Mouse (Mus musculus) MEL (cell line): Measurements from ENCODE around the gene Srgap2. TPM values are rescaled to one million over a fixed set of nuclear protein-coding genes. Genes with fewer than 3 reads are reported as not detected.

Experiments used
- DNase-seq: peaks from one replicate; pipeline ENCODE4 v3.0.0; 2011; ENCODE audit warnings: low read depth, low spot score
- H3K27ac ChIP-seq: 2 replicates; pipeline ENCODE4 v1.5.1; 2012; ENCODE audit warnings: low read depth, mild to moderate bottlenecking, control low read depth, low read length, moderate library complexity; ENCODE audit not compliant: control insufficient read depth
- H3K27me3 ChIP-seq, 2 experiments: fragments of 150-350 bp in 1 of 2; sonication (generic) in 1 of 2; 2 replicates each; pipeline ENCODE4 v1.6.1; 2012; ENCODE audit warnings: low read length in 2 of 2, mild to moderate bottlenecking in 2 of 2, improper control_type of control experiment in 1 of 2, moderate library complexity in 1 of 2; ENCODE audit not compliant: insufficient read depth in 2 of 2, control insufficient read depth in 1 of 2
- H3K36me3 ChIP-seq, 2 experiments: 2 replicates each; pipeline ENCODE4 v1.6.1; 2012 to 2014; ENCODE audit warnings: low read length in 2 of 2, improper control_type of control experiment in 1 of 2, inconsistent platforms in 1 of 2, mild to moderate bottlenecking in 1 of 2; ENCODE audit not compliant: insufficient read depth in 2 of 2, control insufficient read depth in 1 of 2
- H3K4me1 ChIP-seq, 2 experiments: fragments of 150-350 bp in 1 of 2; sonication (generic) in 1 of 2; 2 replicates each; pipeline ENCODE4 v1.6.1; 2012; ENCODE audit warnings: low read length in 2 of 2, improper control_type of control experiment in 1 of 2, mild to moderate bottlenecking in 1 of 2; ENCODE audit not compliant: insufficient read depth in 2 of 2, control insufficient read depth in 1 of 2
- H3K4me3 ChIP-seq, 2 experiments: fragments of 150-350 bp in 1 of 2; sonication (generic) in 1 of 2; 2 replicates each; pipeline ENCODE4 v1.5.1; 2012; ENCODE audit warnings: low read depth in 2 of 2, low read length in 2 of 2, mild to moderate bottlenecking in 2 of 2, moderate library complexity in 2 of 2, control low read depth in 1 of 2, improper control_type of control experiment in 1 of 2; ENCODE audit not compliant: control insufficient read depth in 1 of 2, insufficient read depth in 1 of 2
- H3K79me2 ChIP-seq: 2 replicates; pipeline ENCODE4 v1.6.1; 2012; ENCODE audit warnings: mild to moderate bottlenecking, low read length, moderate library complexity; ENCODE audit not compliant: control insufficient read depth, poor library complexity, insufficient read depth
- H3K9ac ChIP-seq: 2 replicates; pipeline ENCODE4 v1.6.1; 2012; ENCODE audit warnings: low read depth, mild to moderate bottlenecking, control low read depth, low read length, moderate library complexity; ENCODE audit not compliant: control insufficient read depth, poor library complexity, severe bottlenecking
- H3K9me3 ChIP-seq: fragments of 150-350 bp; sonication (generic); replicated peaks from 2 replicates; pipeline ENCODE4 v1.6.1; 2012; ENCODE audit warnings: mild to moderate bottlenecking, low read length, improper control_type of control experiment, moderate library complexity; ENCODE audit not compliant: insufficient read depth
- BHLHE40 ChIP-seq: IDR thresholded peaks from 2 replicates; pipeline ENCODE4 v1.6.1; 2012; ENCODE audit warnings: low read depth, mild to moderate bottlenecking, inconsistent platforms, low read length, improper control_type of control experiment, borderline replicate concordance
- CHD2 ChIP-seq: IDR thresholded peaks from 2 replicates; pipeline ENCODE4 v1.6.1; 2011; ENCODE audit warnings: low read length, improper control_type of control experiment
- ELF1 ChIP-seq: IDR thresholded peaks from 2 replicates; pipeline ENCODE4 v1.6.1; 2014; ENCODE audit warnings: low read depth, mild to moderate bottlenecking, inconsistent platforms, low read length, improper control_type of control experiment, moderate library complexity
- EP300 ChIP-seq, 2 experiments: IDR thresholded peaks; 2 replicates each; pipeline ENCODE4 v1.6.1; 2011; ENCODE audit warnings: improper control_type of control experiment in 2 of 2, low read length in 2 of 2, low read depth in 1 of 2, mild to moderate bottlenecking in 1 of 2
- ETS1 ChIP-seq: IDR thresholded peaks from 2 replicates; pipeline ENCODE4 v1.6.1; 2012; ENCODE audit warnings: low read depth, mild to moderate bottlenecking, inconsistent platforms, low read length, improper control_type of control experiment, moderate library complexity
- HCFC1 ChIP-seq: IDR thresholded peaks from 2 replicates; pipeline ENCODE4 v1.6.1; 2012; ENCODE audit warnings: low read depth, mild to moderate bottlenecking, inconsistent platforms, low read length, improper control_type of control experiment, moderate library complexity
- JUND ChIP-seq: IDR thresholded peaks from 2 replicates; pipeline ENCODE4 v1.6.1; 2011; ENCODE audit warnings: low read depth, mild to moderate bottlenecking, improper control_type of control experiment, low read length
- MAFK ChIP-seq: IDR thresholded peaks from 2 replicates; pipeline ENCODE4 v1.6.1; 2011; ENCODE audit warnings: low read depth, mild to moderate bottlenecking, low read length, improper control_type of control experiment, borderline replicate concordance
- MYC ChIP-seq: IDR thresholded peaks from 2 replicates; pipeline ENCODE4 v1.6.1; 2011; ENCODE audit warnings: low read depth, mild to moderate bottlenecking, low read length, improper control_type of control experiment, moderate library complexity
- POLR2A ChIP-seq, 2 experiments: IDR thresholded peaks; 2 replicates each; pipeline ENCODE4 v1.6.1; 2011 to 2012; ENCODE audit warnings: low read length in 2 of 2, mild to moderate bottlenecking in 2 of 2, control low read depth in 1 of 2, improper control_type of control experiment in 1 of 2, low read depth in 1 of 2, moderate library complexity in 1 of 2; ENCODE audit not compliant: control insufficient read depth in 1 of 2, insufficient read depth in 1 of 2, poor library complexity in 1 of 2
- POLR2AphosphoS2 ChIP-seq: IDR thresholded peaks from 2 replicates; pipeline ENCODE4 v1.6.1; 2011; ENCODE audit warnings: low read length, improper control_type of control experiment
- RCOR1 ChIP-seq: IDR thresholded peaks from 2 replicates; pipeline ENCODE4 v1.6.1; 2012; ENCODE audit warnings: low read depth, mild to moderate bottlenecking, inconsistent platforms, low read length, improper control_type of control experiment
- SIN3A ChIP-seq: IDR thresholded peaks from 2 replicates; pipeline ENCODE4 v1.6.1; 2012; ENCODE audit warnings: low read length, improper control_type of control experiment, inconsistent platforms
- TAL1 ChIP-seq: IDR thresholded peaks from 2 replicates; pipeline ENCODE4 v1.6.1; 2012; ENCODE audit warnings: mild to moderate bottlenecking, inconsistent platforms, low read length, moderate library complexity, mixed read lengths
- TBP ChIP-seq: IDR thresholded peaks from 2 replicates; pipeline ENCODE4 v1.8.0; 2011; ENCODE audit warnings: low read depth, low read length, improper control_type of control experiment
- USF2 ChIP-seq, 2 experiments: IDR thresholded peaks; 2 replicates each; pipeline ENCODE4 v1.6.1; 2011 to 2012; ENCODE audit warnings: improper control_type of control experiment in 2 of 2, low read length in 2 of 2, borderline replicate concordance in 1 of 2, inconsistent platforms in 1 of 2, low read depth in 1 of 2, mild to moderate bottlenecking in 1 of 2; ENCODE audit not compliant: insufficient read depth in 1 of 2
- ZC3H11A ChIP-seq: IDR thresholded peaks from 2 replicates; pipeline ENCODE4 v1.6.1; 2012; ENCODE audit warnings: low read depth, mild to moderate bottlenecking, inconsistent platforms, low read length, improper control_type of control experiment
- ZKSCAN1 ChIP-seq: IDR thresholded peaks from 2 replicates; pipeline ENCODE4 v1.6.1; 2012; ENCODE audit warnings: low read depth, mild to moderate bottlenecking, inconsistent platforms, low read length, improper control_type of control experiment, moderate library complexity
- ZMIZ1 ChIP-seq: IDR thresholded peaks from 2 replicates; pipeline ENCODE4 v1.6.1; 2012; ENCODE audit warnings: low read depth, mild to moderate bottlenecking, inconsistent platforms, low read length, improper control_type of control experiment, moderate library complexity
- polyA plus RNA-seq, 2 experiments: library from polyadenylated mRNA; stranded (reverse) in 1 of 2; unstranded in 1 of 2; fragments of >175 nt in 1 of 2; fragments of >200 nt in 1 of 2; gene quantifications; 2 replicates each; pipeline versions ENCODE4 v1.2.1 to v1.2.4; 2012; ENCODE audit warnings: low replicate concordance in 2 of 2, low read depth in 1 of 2; ENCODE audit not compliant: insufficient read length in 2 of 2, insufficient read depth in 1 of 2, missing spikeins in 1 of 2
- total RNA-seq: library from RNA; depleted of rRNA; stranded (reverse); fragments of 300-350 nt; gene quantifications from 2 replicates; pipeline ENCODE4 v1.2.3, GENCODE M21; 2012

Srgap2 gene
- total and polyA plus RNA-seq, 3 experiments = 9.0 to 25.3 TPM; not detected in 1

DNA sequence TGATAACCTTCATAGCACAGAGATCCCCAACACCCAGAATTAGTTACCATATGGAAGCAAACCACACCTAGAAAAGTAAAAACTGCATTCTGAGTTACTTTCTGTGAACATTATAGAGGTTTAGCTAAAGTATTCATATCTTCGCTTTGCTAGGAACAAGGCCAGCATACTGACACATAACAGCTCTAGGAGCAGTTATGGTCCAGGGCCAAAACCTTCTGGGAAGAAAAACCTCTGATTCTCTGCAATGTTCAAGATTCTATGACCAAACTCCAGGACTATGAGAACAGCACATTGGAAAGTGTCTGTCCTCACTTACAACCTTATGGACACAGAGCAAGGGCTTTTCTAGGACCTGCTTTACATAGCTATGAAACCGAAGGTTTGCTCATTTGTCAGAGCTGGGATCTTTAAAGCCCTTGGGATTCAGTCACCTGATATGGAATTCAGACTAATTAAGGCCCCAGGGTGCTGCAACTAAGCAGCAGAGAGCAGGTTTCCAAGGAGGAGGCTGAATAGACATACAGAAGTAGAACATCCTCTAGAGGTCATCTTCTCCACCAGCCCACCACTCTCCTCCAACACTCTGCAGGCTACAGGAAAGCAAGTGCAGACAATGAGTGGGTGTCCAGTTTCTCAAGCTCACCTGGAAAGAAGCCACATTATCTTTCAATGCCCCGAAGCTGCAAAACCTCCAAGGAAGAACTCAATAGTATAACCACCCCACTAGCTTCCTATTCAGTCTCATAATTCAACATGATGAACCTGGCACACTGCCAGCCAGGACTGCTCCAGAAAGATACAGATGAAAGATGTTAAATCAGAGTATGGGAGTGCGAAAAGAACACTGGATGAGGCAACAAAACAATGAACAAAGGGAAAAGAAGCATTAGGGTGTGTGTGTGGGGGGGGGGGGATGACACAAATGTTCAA, 32.9 kb downstream of the Srgap2 start:
- H3K36me3 ChIP-seq = peaks cover 0 to 15% of the 10 kb centered on the region in 2 experiments; a peak in 3 of 4 replicates
- H3K4me3 ChIP-seq = no peak overlapping the region
- TF ChIP-seq MYC = no peak
- TF ChIP-seq POLR2A (IDR thresholded peaks at IDR 0.05; ENCODE audit: control insufficient read depth in 1 of 2, insufficient read depth in 1 of 2, low read depth in 1 of 2, low read length in 2 of 2, poor library complexity in 1 of 2) = no peak
- no peak for TF ChIP-seq JUND
- 0 out of 2 replicates have a peak, but pooled peaks have one; percentile 31 for TF ChIP-seq ETS1
- TF ChIP-seq SIN3A = 0 out of 2 replicates have a peak, but pooled peaks have one; percentile 18
- peak; percentile 60; the same call in 1 of the 2 replicates for TF ChIP-seq RCOR1
- TF ChIP-seq EP300 (IDR thresholded peaks at IDR 0.05; ENCODE audit: low read depth in 1 of 2, low read length in 2 of 2) = peak; percentile 18 to 26; a peak in 2 of 4 replicates
- TF ChIP-seq, all 39 proteins: peak for 4
- peaks cover 4 to 15% of the 10 kb centered on the region in 2 experiments for H3K4me1 ChIP-seq
- H3K9me3 ChIP-seq = no peaks in the 10 kb centered on the region
- no peak overlapping the region for H3K27ac ChIP-seq
- DNase-seq = peak; percentile 61
- H3K27me3 ChIP-seq = no peaks in the 10 kb centered on the region
- H3K79me2 ChIP-seq = peaks cover 14% of the 10 kb centered on the region; the same call in 1 of the 2 replicates
- no peak overlapping the region for H3K9ac ChIP-seq

DNA sequence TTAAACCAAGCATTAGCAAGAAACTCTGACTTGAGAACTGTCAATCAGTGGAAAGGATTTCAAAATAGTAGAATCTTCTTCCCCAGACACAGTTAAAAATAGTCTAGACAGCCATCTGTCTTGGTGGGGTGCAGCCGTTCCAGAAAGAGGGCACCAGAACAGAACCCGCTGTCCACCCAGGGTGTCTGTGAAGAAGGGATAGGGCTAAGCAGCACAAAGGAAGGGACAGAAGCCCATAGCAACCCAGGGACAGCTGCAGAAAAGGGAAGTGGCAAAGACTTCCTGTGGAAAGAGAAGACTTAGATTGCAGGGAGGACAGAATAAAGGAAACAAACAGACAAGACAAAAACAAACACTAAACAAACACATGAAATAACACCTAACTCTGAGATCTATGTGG, 34.8 kb downstream of the Srgap2 start:
- DNase-seq = peak; percentile 61

DNA sequence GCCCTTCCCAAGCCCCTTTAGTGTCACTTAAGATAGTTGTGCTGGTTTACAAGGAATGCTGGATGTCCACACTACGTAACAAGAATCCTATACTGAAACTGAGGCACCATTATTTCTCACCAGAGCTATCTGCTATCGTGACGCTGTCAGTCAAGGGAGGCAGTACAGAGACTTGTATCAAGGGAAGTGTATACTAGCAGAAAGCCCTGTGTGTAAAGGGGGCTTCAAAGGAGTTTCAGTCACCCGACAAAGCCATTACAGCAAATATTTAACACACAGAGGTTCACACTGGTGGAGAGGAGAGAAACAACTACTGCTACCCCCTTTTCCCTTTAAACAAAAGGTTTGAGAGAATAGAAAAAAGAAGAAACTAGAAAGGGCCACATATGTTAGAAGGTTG, 35.6 kb downstream of the Srgap2 start:
- Histone ChIP-seq H3K9ac (no peak overlapping the region), H3K4me3 (no peak overlapping the region), H3K36me3 (peaks cover 0 to 21% of the 10 kb centered on the region in 2 experiments; a peak in 3 of 4 replicates), H3K27me3 (no peaks in the 10 kb centered on the region), H3K9me3 (no peaks in the 10 kb centered on the region), H3K79me2 (peaks cover 14% of the 10 kb centered on the region; the same call in 1 of the 2 replicates), H3K4me1 (peaks cover 9 to 17% of the 10 kb centered on the region in 2 experiments), H3K27ac (no peak overlapping the region)
- no peak for DNase-seq
- TF ChIP-seq ZC3H11A (no peak), POLR2AphosphoS2 (no peak), MAFK (no peak), HCFC1 (no peak), ELF1 (no peak), MYC (no peak), BHLHE40 (no peak)

More for the DNA sequence above, 34.8 kb downstream of the Srgap2 start:
- Histone ChIP-seq H3K4me3 (no peak overlapping the region), H3K36me3 (peaks cover 0 to 17% of the 10 kb centered on the region in 2 experiments; a peak in 3 of 4 replicates), H3K9ac (no peak overlapping the region), H3K4me1 (peaks cover 4 to 17% of the 10 kb centered on the region in 2 experiments), H3K27ac (no peak overlapping the region), H3K27me3 (no peaks in the 10 kb centered on the region), H3K79me2 (peaks cover 14% of the 10 kb centered on the region; the same call in 1 of the 2 replicates), H3K9me3 (no peaks in the 10 kb centered on the region)
- TF ChIP-seq USF2 (IDR thresholded peaks at IDR 0.05; ENCODE audit: borderline replicate concordance in 1 of 2, insufficient read depth in 1 of 2, low read depth in 1 of 2, low read length in 2 of 2) (no peak), SIN3A (no peak), EP300 (IDR thresholded peaks at IDR 0.05; ENCODE audit: low read depth in 1 of 2, low read length in 2 of 2) (peak in 1 of 2 experiments; percentile 33; a peak in 1 of 4 replicates), MAFK (no peak), ZKSCAN1 (no peak), ZMIZ1 (no peak), POLR2AphosphoS2 (no peak), CHD2 (no peak), TAL1 (0 out of 2 replicates have a peak, but pooled peaks have one; percentile 16), TBP (no peak), RCOR1 (0 out of 2 replicates have a peak, but pooled peaks have one; percentile 20)
